Mouse (Mus musculus): ENCODE data around the gene Ang.

Gene Ang

DNA sequence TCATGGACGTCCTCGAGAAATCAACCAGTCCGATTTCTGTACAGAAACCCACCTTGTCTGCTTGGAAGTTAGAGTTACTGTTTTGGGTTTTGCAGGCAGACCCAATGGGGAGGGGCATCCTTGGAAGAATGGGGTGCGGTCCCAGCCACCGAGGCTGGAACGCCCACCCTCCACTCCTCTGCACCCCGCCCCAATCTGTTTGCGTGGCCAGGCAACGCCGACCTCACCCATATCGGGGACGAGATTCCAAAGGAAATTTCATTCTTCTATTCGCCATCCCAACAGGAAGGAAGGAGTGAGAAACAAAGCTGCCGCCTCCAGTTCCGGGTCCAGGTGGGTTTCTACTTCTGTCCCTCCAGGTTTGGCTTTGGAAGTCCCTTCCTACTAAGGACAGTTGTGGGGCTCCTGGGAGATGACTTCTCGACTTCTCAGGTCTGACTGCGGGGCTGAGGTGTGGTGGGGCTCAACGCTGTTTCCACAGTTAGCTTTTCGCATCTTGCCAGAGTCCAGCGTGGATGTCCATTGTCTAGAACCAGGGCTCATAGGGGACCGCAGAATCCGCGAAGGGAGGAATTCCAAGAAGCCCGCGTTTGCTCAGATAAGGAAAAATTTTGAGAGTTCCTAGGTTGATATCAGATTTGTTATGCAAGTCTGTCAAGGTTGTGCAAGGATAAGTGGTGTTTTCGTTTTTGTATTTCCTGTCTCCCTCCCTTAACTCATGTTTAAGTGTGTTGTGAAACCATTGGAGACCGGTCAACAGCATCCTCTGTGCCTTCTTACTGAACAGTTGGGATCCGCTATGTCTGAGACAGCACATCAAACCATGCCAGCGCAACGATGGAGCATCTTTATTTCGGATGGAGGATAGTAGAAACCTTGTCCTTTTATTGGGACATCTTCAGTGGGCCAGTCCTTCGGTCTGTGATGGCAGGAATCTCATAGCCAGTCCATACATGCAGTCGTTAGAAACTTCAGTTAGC lies at the start of gene Ang, which contains the start of gene Rnase4:
Ang (plus strand) TSS at position 230 of the 980 bp plus-strand sequence.
Rnase4 (plus strand) TSS at position 157 of the 980 bp plus-strand sequence.
- DNase-seq (ENCODE audit: low spot score): peak; percentile 27

DNA sequence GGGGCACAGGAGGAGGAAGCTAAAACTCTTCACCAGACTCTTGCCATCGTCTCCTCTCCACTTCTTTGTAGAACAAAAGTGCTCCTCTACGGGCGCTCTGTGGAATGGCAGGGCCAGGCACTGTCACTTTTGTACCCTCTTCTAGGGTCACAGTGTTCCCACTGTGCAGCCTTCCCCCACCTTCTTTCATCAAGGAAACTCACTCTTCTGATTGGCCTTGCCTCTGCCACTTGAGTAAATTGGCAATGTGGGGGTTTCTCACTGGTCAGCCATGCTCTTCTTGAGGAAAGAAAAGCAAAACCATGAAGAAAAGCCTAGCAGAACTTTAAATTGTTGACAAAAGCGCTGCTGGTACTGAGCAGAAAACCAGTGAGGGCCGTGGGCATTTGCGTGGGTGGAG lies 49.2 kb upstream of the Ang start, which contains the start of gene Rnase9:
Rnase9 (minus strand) TSS at position 101 of the 400 bp plus-strand sequence.
- DNase-seq (ENCODE audit: low spot score): no peak

DNA sequence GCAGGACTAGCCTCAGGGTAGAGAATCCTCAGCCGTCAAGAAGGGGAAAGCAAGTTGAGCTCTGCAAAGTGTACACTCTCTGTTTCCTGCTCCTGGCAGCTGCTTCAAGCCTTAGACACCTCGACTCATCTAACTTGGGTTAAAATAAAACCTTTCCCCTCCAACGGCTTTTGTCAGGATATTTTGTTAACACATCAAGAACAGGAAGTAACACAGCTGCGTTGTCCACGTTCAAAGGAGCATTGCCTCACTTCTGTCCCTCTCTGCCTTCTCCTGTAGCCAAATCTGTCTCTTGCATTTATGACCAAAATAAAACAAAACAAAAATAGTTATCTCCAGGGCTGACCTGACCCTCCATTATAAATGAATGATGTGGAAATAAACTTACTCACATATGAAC lies 43.1 kb upstream of the Ang start:
- DNase-seq (ENCODE audit: low spot score): no peak

GRCm38 (mm10) chr14:51050063-51050462 lies 40.9 kb upstream of the Ang start, which contains the start of gene Rnase11:
TSS of gene Rnase11 (minus strand) at chr14:51050163.
- no peak for DNase-seq (ENCODE audit: low spot score)

GRCm38 (mm10) chr14:51051941-51052340 lies 39.0 kb upstream of the Ang start:
- DNase-seq (ENCODE audit: low spot score): no peak

DNA sequence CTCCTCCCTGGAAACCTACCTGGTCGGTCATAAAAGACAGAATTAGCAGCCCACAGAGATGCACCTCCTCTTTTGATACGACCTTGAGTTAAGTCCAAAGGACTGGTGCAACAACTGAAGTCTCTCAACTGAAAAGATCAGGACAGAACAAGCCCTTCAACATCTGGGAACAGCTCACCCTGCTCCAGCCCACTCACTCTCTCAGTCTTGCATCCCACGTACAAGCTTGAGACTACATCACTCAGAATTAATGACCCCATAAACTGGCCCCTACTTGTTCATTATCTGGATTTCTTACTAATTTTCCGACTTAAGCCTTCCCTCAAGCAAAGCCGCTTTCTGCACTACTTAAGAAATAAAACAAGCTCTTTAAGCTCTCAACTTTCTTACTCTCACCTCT lies 37.8 kb upstream of the Ang start:
- DNase-seq (ENCODE audit: low spot score): no peak

- no peak for DNase-seq (ENCODE audit: low spot score)
Observed at GRCm38 (mm10) chr14:51054243-51055237, 36.4 kb upstream of the Ang start.

DNA sequence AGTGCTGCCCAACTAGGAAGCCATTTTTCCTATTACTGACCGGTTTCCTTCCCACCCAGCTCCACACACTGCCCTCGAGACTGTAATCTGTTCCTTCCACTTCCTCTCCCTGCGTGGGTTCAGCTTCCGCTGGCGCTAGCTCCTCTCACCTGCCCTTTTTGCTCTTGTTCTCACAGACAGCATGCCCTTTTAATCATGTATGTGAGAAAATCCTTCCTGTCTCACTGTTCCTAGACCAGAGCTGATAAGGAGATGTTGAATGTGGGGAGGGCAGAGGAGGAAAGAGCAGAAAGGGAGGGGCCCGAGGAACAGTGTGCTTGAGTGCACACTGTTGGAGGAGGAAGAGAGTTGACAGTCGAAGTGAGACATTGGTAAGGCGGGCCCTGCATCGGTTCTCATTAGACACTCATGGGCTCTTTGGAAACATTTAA lies 33.5 kb upstream of the Ang start, which contains the start of gene Rnase12:
Rnase12 (minus strand) TSS at position 261 of the 431 bp plus-strand sequence.
- no peak for DNase-seq (ENCODE audit: low spot score)

- no peak for DNase-seq (ENCODE audit: low spot score)
Observed at GRCm38 (mm10) chr14:51060761-51061160, 30.2 kb upstream of the Ang start.

- no peak for DNase-seq (ENCODE audit: low spot score)
Observed at GRCm38 (mm10) chr14:51068956-51069355, 22.0 kb upstream of the Ang start.

DNA sequence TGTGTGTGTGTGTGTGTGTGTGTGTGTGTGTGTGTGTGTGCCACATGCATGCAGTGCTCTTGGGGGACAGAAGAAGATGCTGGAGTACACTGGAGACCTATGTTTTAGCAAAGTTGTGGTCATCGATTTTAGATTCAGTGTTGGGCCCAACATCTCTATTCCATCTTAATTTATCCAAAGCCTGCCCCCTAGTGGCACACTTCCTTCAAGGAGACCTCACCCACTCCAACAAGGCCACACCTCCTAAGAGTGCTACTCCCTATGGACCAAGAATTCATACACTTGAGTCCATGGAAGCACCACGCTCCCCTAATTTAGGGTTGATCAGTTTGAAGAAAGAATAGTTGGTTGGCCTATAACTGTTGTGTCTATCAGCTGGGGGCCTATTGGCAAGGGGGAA lies 21.3 kb upstream of the Ang start:
- no peak for DNase-seq (ENCODE audit: low spot score)

- no peak for DNase-seq (ENCODE audit: low spot score)
Observed at GRCm38 (mm10) chr14:51074335-51074734, 16.6 kb upstream of the Ang start, which contains the start of gene Olfr750. TSS of gene Olfr750 (minus strand) at chr14:51074435.

GRCm38 (mm10) chr14:51079180-51079579 lies 11.8 kb upstream of the Ang start:
- DNase-seq (ENCODE audit: low spot score): no peak

- DNase-seq (ENCODE audit: low spot score): no peak
Observed at GRCm38 (mm10) chr14:51081035-51081434, 9.9 kb upstream of the Ang start.

DNA sequence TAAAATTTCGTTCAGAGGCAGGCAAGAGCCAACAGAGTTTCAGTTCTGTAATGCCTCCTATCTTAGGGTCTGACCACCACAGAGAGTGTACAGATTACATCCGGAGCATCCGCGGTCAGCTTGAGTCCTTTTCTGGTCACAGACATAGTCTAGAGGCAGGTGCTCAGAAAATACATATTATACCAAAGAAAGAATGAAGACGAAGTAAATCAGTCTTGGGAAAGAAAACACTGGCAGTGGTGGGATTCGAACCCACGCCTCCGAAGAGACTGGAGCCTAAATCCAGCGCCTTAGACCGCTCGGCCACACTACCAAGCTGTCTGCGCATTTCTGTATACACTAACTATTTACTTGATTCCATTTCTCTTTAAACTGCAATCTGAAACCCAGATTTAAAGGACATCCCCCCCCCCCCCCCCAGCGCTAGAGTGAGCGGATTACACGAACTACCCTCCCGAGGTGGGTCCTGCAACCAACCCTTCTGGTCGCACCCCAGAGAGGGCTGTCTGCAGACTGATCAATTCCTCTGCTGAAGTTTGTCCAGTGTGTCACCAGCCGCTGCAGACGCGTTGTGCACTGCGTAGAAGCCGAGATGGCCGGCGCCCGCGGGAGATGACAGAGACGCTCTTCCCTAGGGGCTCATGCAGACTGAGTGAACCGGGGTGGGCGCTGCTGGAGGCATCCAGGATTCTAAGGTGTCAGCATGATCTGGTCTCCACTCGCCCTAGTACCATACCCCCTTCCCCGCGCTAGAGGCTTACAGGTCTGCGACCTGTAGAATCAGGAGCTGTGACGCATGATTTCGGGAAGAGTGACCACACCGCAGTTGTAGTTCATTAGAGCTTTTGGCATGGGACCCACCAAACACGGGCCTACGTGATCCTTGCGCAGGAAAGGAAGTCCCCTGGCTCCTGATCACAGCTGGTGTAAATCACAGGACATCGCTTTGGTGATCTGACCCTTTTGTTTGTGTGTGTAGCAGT lies 8.1 kb upstream of the Ang start:
- DNase-seq (ENCODE audit: low spot score): no peak

DNA sequence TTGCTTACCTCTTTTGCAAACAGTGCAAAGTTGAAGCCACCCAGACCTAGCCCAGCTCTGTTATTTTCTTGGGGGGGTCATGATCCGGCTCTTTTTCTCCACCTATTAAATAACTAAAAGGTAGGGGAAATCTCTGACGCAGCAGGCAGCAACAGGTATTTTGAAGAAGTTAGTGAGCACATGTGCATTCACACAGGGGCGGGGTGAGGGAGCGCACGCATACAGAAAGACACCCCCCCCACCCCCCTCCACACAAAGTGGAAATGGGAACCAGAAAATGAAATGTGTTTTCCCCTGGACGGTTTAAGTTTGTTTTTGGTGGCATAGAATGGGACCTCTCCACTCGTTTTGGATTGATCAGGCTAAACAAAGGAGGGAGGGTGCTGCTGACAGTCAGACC lies 7.1 kb upstream of the Ang start:
- no peak for DNase-seq (ENCODE audit: low spot score)

DNA sequence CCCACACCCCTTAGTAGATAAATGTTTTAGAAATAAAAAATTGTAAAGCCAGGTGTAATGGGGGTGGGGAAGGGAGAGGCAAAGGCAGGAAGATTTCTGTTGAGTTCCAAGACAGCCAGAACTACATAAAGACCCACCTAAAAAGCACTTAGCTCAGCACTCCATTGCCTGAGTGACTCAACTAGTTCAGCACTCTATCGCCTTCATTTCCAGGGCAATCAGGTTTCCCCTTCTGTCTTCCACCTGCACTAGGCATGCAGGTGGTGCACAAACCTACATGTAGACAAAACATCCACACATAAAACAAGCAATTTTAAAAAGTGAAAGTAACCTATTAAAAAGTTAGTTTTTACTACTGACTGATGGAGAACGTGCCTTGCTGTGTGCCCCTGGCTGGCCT lies 5.9 kb upstream of the Ang start:
- no peak for DNase-seq (ENCODE audit: low spot score)

DNA sequence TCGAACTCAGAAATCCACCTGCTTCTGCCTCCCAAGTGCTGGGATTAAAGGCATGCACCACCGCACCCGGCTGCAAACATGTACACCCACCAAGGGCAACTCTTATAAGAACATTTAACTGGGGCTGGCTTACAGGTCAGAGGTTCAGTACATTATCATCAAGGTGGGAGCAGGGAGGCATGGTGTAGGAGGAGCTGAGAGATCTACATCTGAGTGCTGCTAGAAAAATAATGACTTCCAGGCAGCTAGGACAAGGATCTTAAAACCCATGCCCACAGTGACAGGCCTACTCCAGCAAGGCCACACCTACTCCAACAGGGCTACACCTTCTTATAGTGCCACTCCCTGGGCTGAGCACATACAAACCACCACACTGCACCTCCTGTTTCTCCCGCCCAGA lies 5.0 kb upstream of the Ang start:
- no peak for DNase-seq (ENCODE audit: low spot score)

GRCm38 (mm10) chr14:51087762-51088161 lies 3.2 kb upstream of the Ang start:
- no peak for DNase-seq (ENCODE audit: low spot score)

GRCm38 (mm10) chr14:51088166-51088969 lies 2.6 kb upstream of the Ang start:
- peak; percentile 59 for DNase-seq (ENCODE audit: low spot score)
